Mouse (Mus musculus): ENCODE measurements around the gene Nt5c2. TPM values are rescaled to one million over a fixed set of nuclear protein-coding genes. Genes with fewer than 3 reads are reported as not detected.

The Nt5c2 gene
- polyA plus RNA-seq, 1 experiment from 2014 or later, result 76.0 TPM

- peaks cover 80% of the 10 kb centered on the region for H3K36me3 ChIP-seq (replicated peaks)
- ATAC-seq (ENCODE audit: low FRiP score), result no peak
- H3K27ac ChIP-seq, result no peak overlapping the region
- H3K9me3 ChIP-seq, result no peaks in the 10 kb centered on the region
- no peaks in the 10 kb centered on the region for H3K4me1 ChIP-seq
- H3K9ac ChIP-seq, result no peak overlapping the region
- H3K4me3 ChIP-seq (replicated peaks), result no peak overlapping the region
- H3K27me3 ChIP-seq, result no peaks in the 10 kb centered on the region
- WGBS, result 85% methylated on average over 7 of the region's 7 CpGs
- H3K4me2 ChIP-seq, result no peak overlapping the region
These were observed 128.1 kb downstream of the Nt5c2 start for GRCm38 (mm10) chr19:46886826-46887225.

DNA sequence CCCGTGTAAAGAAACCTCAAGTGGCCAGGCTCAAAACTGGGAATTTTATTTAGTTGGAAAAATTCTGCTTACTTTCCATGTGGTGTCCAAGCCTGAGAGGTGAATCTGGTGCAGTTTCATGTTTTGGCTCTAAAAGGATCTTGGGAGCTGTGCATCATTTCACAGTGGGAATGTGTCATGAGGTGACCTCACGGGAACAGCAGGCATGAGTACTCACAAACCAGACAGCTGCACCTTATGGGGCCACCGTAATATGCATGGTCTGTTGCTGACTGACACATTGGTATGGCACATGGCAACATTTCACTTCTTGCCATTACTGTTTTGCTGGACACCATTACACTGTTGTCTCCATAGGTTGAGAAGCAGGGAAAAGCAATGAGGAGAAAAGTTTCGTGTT is 129.6 kb downstream of the Nt5c2 start:
- ATAC-seq (ENCODE audit: low FRiP score), result no peak
- H3K4me1 ChIP-seq, result no peaks in the 10 kb centered on the region
- H3K36me3 ChIP-seq (replicated peaks), result peaks cover 69% of the 10 kb centered on the region
- no peak overlapping the region for H3K4me3 ChIP-seq (replicated peaks)
- H3K27me3 ChIP-seq, result no peaks in the 10 kb centered on the region
- 94% methylated on average over 4 of the region's 4 CpGs for WGBS
- H3K9me3 ChIP-seq, result no peaks in the 10 kb centered on the region
- H3K4me2 ChIP-seq, result no peak overlapping the region
- H3K27ac ChIP-seq, result no peak overlapping the region
- no peak overlapping the region for H3K9ac ChIP-seq

DNA sequence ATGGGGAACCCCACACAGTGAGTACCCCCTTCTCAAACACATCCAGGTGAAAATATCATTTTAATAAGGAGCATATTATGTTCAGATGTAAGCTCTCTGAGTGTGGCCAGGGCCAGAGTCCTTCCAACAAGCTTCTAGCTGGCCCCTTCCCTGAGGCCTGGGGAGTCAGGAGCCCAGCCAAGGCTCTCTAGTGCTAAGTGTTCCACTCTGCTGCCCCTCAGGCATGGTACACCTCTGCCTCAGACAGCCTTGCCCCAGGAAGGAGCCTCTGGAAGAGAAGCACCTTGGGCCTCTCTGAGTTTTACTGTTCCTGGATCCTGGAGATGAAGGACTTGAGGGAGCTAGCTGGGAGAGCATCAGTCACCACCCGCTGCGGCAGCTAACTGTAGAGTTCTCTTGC is 135.1 kb downstream of the Nt5c2 start:
- no peaks in the 10 kb centered on the region for H3K9me3 ChIP-seq
- no peak overlapping the region for H3K4me3 ChIP-seq (replicated peaks)
- H3K4me1 ChIP-seq, result no peaks in the 10 kb centered on the region
- 99% methylated on average over 2 of the region's 2 CpGs for WGBS
- ATAC-seq (ENCODE audit: low FRiP score), result no peak
- no peak overlapping the region for H3K4me2 ChIP-seq
- no peak overlapping the region for H3K27ac ChIP-seq
- no peak overlapping the region for H3K9ac ChIP-seq
- no peaks in the 10 kb centered on the region for H3K27me3 ChIP-seq
- peaks cover 29% of the 10 kb centered on the region for H3K36me3 ChIP-seq (replicated peaks)

DNA sequence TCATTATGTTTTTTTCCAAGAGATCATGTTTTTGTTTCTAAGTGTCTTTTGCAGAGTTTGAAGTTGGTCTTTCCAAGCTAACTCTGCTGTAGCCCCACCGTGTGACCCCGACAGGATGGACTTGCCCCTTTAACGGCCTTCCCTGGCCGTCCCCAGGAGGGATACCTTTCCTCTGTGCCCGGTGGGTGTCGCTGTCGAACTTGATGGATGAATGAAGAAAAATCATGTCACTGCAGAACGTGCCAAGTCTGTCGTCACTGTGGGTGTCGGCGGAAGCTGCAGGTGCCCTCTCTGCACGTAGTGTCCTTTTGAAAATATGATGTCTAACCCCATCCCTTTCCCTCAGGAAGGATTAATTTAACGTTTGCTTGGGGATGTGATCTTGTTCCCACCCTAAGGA is 136.6 kb downstream of the Nt5c2 start:
- no peak for ATAC-seq (ENCODE audit: low FRiP score)
- Histone ChIP-seq H3K27ac (no peak overlapping the region), H3K4me3 (replicated peaks) (no peak overlapping the region), H3K9ac (no peak overlapping the region), H3K4me1 (no peaks in the 10 kb centered on the region), H3K4me2 (no peak overlapping the region), H3K36me3 (replicated peaks) (peaks cover 15% of the 10 kb centered on the region; the same call in 1 of the 2 replicates), H3K27me3 (no peaks in the 10 kb centered on the region), H3K9me3 (no peaks in the 10 kb centered on the region)
- WGBS, result 70% methylated on average over 13 of the region's 13 CpGs

DNA sequence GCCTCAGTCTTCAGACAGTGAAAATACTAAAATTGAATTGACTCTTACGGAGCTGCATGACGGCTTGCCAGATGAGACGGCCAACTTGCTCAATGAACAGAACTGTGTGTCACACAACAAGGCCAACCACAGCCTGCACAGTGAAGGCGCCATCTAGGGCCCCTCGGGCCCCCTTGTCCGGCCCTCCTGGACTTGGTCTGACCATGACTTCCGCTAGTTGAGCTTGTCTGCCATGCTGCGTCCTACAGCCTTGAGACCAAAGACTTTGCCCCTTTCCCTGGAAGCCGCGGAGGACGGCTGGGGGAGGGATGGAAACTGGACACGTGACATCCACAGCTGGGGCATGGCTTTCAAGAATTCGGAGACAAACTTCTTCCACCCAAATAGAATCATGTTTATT is 137.1 kb downstream of the Nt5c2 start:
- Histone ChIP-seq H3K9me3 (no peaks in the 10 kb centered on the region), H3K9ac (no peak overlapping the region), H3K27me3 (no peaks in the 10 kb centered on the region), H3K4me2 (no peak overlapping the region), H3K4me3 (replicated peaks) (no peak overlapping the region), H3K4me1 (no peaks in the 10 kb centered on the region), H3K36me3 (replicated peaks) (peaks cover 12% of the 10 kb centered on the region; the same call in 1 of the 2 replicates), H3K27ac (no peak overlapping the region)
- WGBS, result 90% methylated on average over 13 of the region's 13 CpGs
- ATAC-seq (ENCODE audit: low FRiP score), result no peak

- 41% methylated on average over 12 of the region's 12 CpGs for WGBS
- Histone ChIP-seq H3K4me3 (replicated peaks) (no peak overlapping the region), H3K9me3 (no peaks in the 10 kb centered on the region), H3K27ac (no peak overlapping the region), H3K4me1 (no peaks in the 10 kb centered on the region), H3K9ac (no peak overlapping the region), H3K4me2 (no peak overlapping the region), H3K27me3 (no peaks in the 10 kb centered on the region), H3K36me3 (replicated peaks) (0 out of 2 replicates have a peak, but pooled peaks cover 6% of the 10 kb centered on the region)
- peak; percentile 75 for ATAC-seq (ENCODE audit: low FRiP score)
These were observed 139.2 kb downstream of the Nt5c2 start for GRCm38 (mm10) chr19:46875790-46876189.

GRCm38 (mm10) chr19:46873924-46874323 is 141.0 kb downstream of the Nt5c2 start:
- H3K36me3 ChIP-seq (replicated peaks), result no peaks in the 10 kb centered on the region
- no peaks in the 10 kb centered on the region for H3K9me3 ChIP-seq
- peaks cover 3% of the 10 kb centered on the region; the same call in 1 of the 2 replicates for H3K27me3 ChIP-seq
- no peak overlapping the region for H3K4me3 ChIP-seq (replicated peaks)
- no peak overlapping the region for H3K27ac ChIP-seq
- H3K4me2 ChIP-seq, result no peak overlapping the region
- no peak overlapping the region for H3K9ac ChIP-seq
- 0 out of 2 replicates have a peak, but pooled peaks cover 2% of the 10 kb centered on the region for H3K4me1 ChIP-seq
- WGBS, result 90% methylated on average over 3 of the region's 3 CpGs
- ATAC-seq (ENCODE audit: low FRiP score), result no peak

DNA sequence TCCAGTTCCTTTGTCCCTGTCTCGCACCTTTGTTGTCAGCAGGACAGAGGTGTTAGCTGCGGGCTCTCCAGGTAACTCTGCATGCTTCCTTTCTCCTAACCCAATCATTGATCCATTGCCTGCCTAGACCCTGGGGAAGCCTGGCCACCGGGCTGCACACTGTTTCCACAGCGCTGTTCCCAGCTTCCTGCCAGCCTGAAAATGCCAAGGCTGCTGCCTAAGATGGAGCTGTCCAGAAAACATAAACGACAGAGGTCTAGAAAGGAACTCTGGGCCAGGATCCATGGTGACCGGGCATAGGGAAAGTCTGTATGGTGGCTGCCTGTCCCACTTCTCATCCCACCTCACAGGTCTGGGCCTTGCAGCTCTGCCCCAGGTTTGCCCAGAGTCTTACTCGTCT is 143.3 kb downstream of the Nt5c2 start:
- Histone ChIP-seq H3K27ac (no peak overlapping the region), H3K36me3 (replicated peaks) (no peaks in the 10 kb centered on the region), H3K4me3 (replicated peaks) (no peak overlapping the region), H3K9ac (no peak overlapping the region), H3K4me2 (no peak overlapping the region), H3K9me3 (no peaks in the 10 kb centered on the region), H3K27me3 (peaks cover 3% of the 10 kb centered on the region; the same call in 1 of the 2 replicates), H3K4me1 (0 out of 2 replicates have a peak, but pooled peaks cover 2% of the 10 kb centered on the region)
- no peak for ATAC-seq (ENCODE audit: low FRiP score)
- 82% methylated on average over 7 of the region's 7 CpGs for WGBS

DNA sequence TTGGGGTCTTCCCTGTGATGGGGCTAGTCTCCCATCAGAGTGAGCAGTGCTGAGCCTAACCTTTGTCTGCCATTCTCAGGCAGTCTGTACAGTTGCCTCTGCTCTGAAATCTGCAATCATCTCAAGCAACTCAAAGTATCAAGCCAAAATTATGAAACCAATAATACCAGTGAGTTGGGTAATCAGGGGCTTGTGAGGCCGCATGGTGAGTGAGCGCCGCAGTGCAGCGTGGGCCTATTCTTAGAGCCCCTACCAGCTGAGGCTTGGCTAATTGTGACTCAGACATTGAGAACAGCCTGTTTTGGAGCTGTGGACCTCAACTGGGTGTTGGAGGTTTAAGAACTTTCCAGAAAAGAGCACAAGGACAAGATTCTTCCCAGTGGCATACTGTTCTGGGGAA is 143.9 kb downstream of the Nt5c2 start:
- H3K9me3 ChIP-seq, result no peaks in the 10 kb centered on the region
- no peak overlapping the region for H3K9ac ChIP-seq
- peaks cover 3% of the 10 kb centered on the region; the same call in 1 of the 2 replicates for H3K27me3 ChIP-seq
- no peaks in the 10 kb centered on the region for H3K36me3 ChIP-seq (replicated peaks)
- no peak overlapping the region for H3K4me2 ChIP-seq
- no peak for ATAC-seq (ENCODE audit: low FRiP score)
- no peak overlapping the region for H3K4me3 ChIP-seq (replicated peaks)
- H3K27ac ChIP-seq, result no peak overlapping the region
- 0 out of 2 replicates have a peak, but pooled peaks cover 2% of the 10 kb centered on the region for H3K4me1 ChIP-seq
- 93% methylated on average over 4 of the region's 4 CpGs for WGBS

GRCm38 (mm10) chr19:46869526-46869925 is 145.4 kb downstream of the Nt5c2 start:
- Histone ChIP-seq H3K27ac (no peak overlapping the region), H3K4me1 (0 out of 2 replicates have a peak, but pooled peaks cover 2% of the 10 kb centered on the region), H3K4me3 (replicated peaks) (no peak overlapping the region), H3K27me3 (peaks cover 3% of the 10 kb centered on the region; the same call in 1 of the 2 replicates), H3K9me3 (no peaks in the 10 kb centered on the region), H3K9ac (no peak overlapping the region), H3K36me3 (replicated peaks) (no peaks in the 10 kb centered on the region), H3K4me2 (no peak overlapping the region)
- 12% methylated on average over 6 of the region's 6 CpGs for WGBS
- ATAC-seq (ENCODE audit: low FRiP score), result peak; percentile 68; the same call in 1 of the 2 replicates

DNA sequence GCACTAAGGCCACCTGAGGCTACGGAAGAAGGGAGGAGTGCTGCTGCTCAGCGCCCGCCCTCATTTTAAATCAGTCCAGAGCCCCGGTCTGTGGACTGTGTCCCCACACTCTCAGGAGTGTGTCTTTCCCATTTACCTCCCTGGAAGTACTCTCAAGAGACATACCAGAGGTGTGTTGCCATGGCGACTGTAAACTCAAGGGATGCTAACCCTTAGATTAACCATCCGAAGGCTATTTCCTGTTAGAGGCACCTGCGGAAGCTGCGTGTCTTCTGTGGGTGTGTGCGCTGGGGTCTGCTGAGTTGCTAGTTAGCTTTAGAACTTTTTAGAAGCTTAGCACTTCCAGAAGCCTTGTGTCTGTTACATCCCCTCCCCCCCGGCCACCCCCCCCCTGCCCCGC is 145.9 kb downstream of the Nt5c2 start:
- H3K4me3 ChIP-seq (replicated peaks), result no peak overlapping the region
- H3K4me2 ChIP-seq, result no peak overlapping the region
- H3K9ac ChIP-seq, result no peak overlapping the region
- ATAC-seq (ENCODE audit: low FRiP score), result no peak
- H3K9me3 ChIP-seq, result no peaks in the 10 kb centered on the region
- H3K27me3 ChIP-seq, result peaks cover 3% of the 10 kb centered on the region; the same call in 1 of the 2 replicates
- no peaks in the 10 kb centered on the region for H3K36me3 ChIP-seq (replicated peaks)
- WGBS, result 67% methylated on average over 11 of the region's 11 CpGs
- H3K27ac ChIP-seq, result no peak overlapping the region
- H3K4me1 ChIP-seq, result 0 out of 2 replicates have a peak, but pooled peaks cover 2% of the 10 kb centered on the region

DNA sequence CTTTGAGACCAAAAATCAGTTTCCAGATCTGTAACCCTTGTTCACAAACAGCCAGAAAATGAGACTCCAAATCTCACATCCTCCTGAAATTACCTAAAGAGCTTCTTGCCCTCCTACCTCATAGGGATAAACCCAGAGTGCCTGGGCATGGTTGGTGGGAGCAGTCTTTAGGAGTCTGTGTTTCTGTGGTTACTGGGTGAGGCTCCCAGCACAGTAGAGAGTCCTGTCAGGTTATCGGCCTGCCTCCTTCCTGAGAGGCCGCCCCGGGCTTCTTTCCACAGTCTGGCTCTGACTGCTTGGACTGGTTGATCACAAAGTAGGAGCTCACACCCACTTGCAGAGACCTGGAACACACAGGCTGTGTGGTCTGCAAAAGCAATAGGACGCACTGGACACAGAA is 149.6 kb downstream of the Nt5c2 start:
- Histone ChIP-seq H3K27ac (no peak overlapping the region), H3K36me3 (replicated peaks) (no peaks in the 10 kb centered on the region), H3K9ac (no peak overlapping the region), H3K9me3 (no peaks in the 10 kb centered on the region), H3K4me1 (0 out of 2 replicates have a peak, but pooled peaks cover 2% of the 10 kb centered on the region), H3K4me2 (no peak overlapping the region), H3K27me3 (peaks cover 3% of the 10 kb centered on the region; the same call in 1 of the 2 replicates), H3K4me3 (replicated peaks) (no peak overlapping the region)
- no peak for ATAC-seq (ENCODE audit: low FRiP score)
- 91% methylated on average over 4 of the region's 4 CpGs for WGBS

- no peak overlapping the region for H3K9ac ChIP-seq
- no peak overlapping the region for H3K4me3 ChIP-seq (replicated peaks)
- no peaks in the 10 kb centered on the region for H3K9me3 ChIP-seq
- H3K36me3 ChIP-seq (replicated peaks), result no peaks in the 10 kb centered on the region
- WGBS, result 82% methylated on average over 6 of the region's 6 CpGs
- H3K27ac ChIP-seq, result no peak overlapping the region
- H3K4me1 ChIP-seq, result 0 out of 2 replicates have a peak, but pooled peaks cover 2% of the 10 kb centered on the region
- ATAC-seq (ENCODE audit: low FRiP score), result no peak
- H3K4me2 ChIP-seq, result no peak overlapping the region
- H3K27me3 ChIP-seq, result peaks cover 3% of the 10 kb centered on the region; the same call in 1 of the 2 replicates
These were observed 150.1 kb downstream of the Nt5c2 start for GRCm38 (mm10) chr19:46864731-46865331.

Measured in forebrain, embryonic 12.5 days (tissue).